Mouse (Mus musculus) splenic B cell, adult 2 months (primary cell): ENCODE data around the gene Olfr263.

Experiments used
- DNase-seq: peaks from one replicate; pipeline ENCODE4 v3.0.0-alpha.2; 2011; ENCODE audit warnings: low read depth, low spot score
- H3K27me3 ChIP-seq: 2 replicates; pipeline ENCODE4 v1.6.1; 2012; ENCODE audit warnings: mild to moderate bottlenecking, low read length, moderate library complexity, mixed read lengths; ENCODE audit not compliant: control insufficient read depth, poor library complexity, insufficient read depth, severe bottlenecking
- H3K36me3 ChIP-seq: 2 replicates; pipeline ENCODE4 v1.6.1; 2012; ENCODE audit warnings: mild to moderate bottlenecking, low read length, moderate library complexity, mixed read lengths; ENCODE audit not compliant: control insufficient read depth, poor library complexity, insufficient read depth, severe bottlenecking

Gene Olfr263

DNA sequence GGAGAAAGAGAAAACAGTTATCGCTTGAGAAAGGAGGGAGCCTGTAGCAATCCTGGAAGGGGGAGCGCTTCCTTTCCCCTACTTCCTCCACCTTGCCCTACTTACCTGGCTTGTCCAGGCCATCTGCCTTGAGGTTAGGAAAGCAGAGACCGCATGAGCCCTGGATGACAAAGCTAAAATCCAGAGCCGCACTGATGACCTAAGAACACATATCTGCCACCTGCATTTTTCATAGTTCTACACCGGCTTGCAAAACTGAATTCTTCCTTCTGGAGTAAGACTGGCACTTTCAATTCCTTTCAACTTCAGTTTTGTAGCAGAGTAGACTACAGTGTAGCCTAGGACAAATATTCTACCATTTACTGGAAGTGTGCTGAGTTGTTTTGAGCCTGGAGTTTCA lies 48.9 kb downstream of the Olfr263 start:
- DNase-seq, result no peak
- Histone ChIP-seq H3K36me3 (no peaks in the 10 kb centered on the region), H3K27me3 (no peaks in the 10 kb centered on the region)

DNA sequence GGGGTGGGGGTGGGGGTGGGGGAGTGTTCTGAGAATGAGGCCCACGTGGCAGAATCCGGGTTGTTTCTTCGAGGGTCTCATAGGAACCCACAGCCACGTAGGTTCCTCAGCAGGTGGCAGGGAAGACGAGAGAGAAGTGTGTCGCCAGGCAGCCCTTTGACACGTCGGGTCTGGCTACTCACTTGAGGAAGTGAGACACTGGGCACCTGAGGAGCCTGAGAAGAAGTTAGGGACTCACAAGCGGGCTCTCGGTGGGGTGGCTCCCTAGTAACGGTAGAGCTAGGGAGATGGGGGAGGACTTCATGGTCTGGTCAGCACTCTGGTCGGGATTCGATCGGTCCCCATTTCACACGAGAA lies 49.9 kb downstream of the Olfr263 start, which contains the start of gene Trim27:
Trim27 (plus strand) TSS at position 79 of the 357 bp plus-strand sequence.
- DNase-seq, result peak; percentile 77
- H3K36me3 ChIP-seq, result peaks cover 5% of the 10 kb centered on the region; the same call in 1 of the 2 replicates
- no peaks in the 10 kb centered on the region for H3K27me3 ChIP-seq

GRCm38 (mm10) chr13:21179724-21180550 lies 50.5 kb downstream of the Olfr263 start:
- H3K36me3 ChIP-seq, result peaks cover 5% of the 10 kb centered on the region; the same call in 1 of the 2 replicates
- no peaks in the 10 kb centered on the region for H3K27me3 ChIP-seq
- DNase-seq, result peak; percentile 93

GRCm38 (mm10) chr13:21180551-21181530 lies 51.4 kb downstream of the Olfr263 start:
- H3K27me3 ChIP-seq, result no peaks in the 10 kb centered on the region
- H3K36me3 ChIP-seq, result peaks cover 5% of the 10 kb centered on the region; the same call in 1 of the 2 replicates
- peak; percentile 72 for DNase-seq

GRCm38 (mm10) chr13:21181996-21182395 lies 52.6 kb downstream of the Olfr263 start:
- DNase-seq, result no peak
- peaks cover 5% of the 10 kb centered on the region; the same call in 1 of the 2 replicates for H3K36me3 ChIP-seq
- H3K27me3 ChIP-seq, result no peaks in the 10 kb centered on the region

- H3K36me3 ChIP-seq, result peaks cover 7% of the 10 kb centered on the region; the same call in 1 of the 2 replicates
- no peaks in the 10 kb centered on the region for H3K27me3 ChIP-seq
- DNase-seq, result no peak
These were observed 53.6 kb downstream of the Olfr263 start for GRCm38 (mm10) chr13:21183066-21183465.

DNA sequence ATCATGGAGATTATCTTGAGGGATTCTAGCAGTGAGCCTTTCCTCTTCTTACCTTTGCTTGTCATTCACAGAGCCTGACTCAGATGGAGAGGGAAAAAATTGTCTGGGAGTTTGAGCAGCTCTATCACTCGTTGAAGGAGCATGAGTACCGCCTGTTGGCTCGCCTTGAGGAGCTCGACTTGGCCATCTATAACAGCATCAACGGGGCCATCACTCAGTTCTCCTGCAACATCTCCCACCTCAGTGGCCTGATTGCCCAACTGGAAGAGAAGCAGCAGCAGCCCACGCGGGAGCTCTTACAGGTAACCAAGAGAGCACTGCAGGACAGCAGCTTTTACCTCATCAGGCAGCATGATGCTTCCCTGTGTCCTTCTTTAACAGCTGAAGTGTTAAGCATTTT lies 54.2 kb downstream of the Olfr263 start:
- no peak for DNase-seq
- Histone ChIP-seq H3K27me3 (no peaks in the 10 kb centered on the region), H3K36me3 (peaks cover 10% of the 10 kb centered on the region; the same call in 1 of the 2 replicates)

DNA sequence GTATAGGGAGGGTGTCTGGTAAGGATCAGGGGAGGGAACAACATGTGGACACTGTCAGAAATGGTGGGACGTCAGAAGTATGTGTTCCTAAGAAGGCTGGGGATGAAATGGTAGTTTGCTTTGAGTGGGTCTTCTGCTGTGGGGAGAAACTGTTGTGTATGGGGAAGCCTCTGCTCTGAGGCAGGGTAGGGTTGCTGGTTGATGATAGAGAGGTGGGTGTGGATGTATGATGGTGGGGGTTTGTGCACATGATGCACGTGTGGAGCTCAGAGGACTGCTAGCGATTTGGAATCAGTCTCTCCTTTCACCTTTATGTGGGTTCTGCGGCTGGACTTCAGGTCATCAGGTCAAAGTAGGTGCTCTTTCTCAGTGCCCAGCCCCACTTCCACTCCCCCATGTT lies 56.1 kb downstream of the Olfr263 start:
- Histone ChIP-seq H3K27me3 (no peaks in the 10 kb centered on the region), H3K36me3 (peaks cover 15% of the 10 kb centered on the region)
- no peak for DNase-seq
